Mouse (Mus musculus) embryonic fibroblast, embryonic 13.5 days (primary cell): ENCODE results near the gene BC107364.

ENCODE experiments used
- CTCF ChIP-seq: IDR thresholded peaks from 2 replicates; pipeline ENCODE4 v1.5.1; 2011; ENCODE audit warnings: mild to moderate bottlenecking, control low read depth, low read length, moderate library complexity, borderline replicate concordance; ENCODE audit not compliant: insufficient read depth
- POLR2A ChIP-seq: IDR thresholded peaks from 2 replicates; pipeline ENCODE4 v1.6.1; 2011; ENCODE audit warnings: low read depth, mild to moderate bottlenecking, control low read depth, low read length, moderate library complexity

GRCm38 (mm10) chr3:96474909-96475655 lies 23.0 kb upstream of the BC107364 start:
- TF ChIP-seq POLR2A (no peak), CTCF (no peak)
